14 mouse cellular contexts compared by ENCODE assay signal in genomic region chr1:120595471-120596240, GRCm38 (mm10). TPM values are rescaled to one million over a fixed set of nuclear protein-coding genes. Genes with fewer than 3 reads are reported as not detected.
A peak's percentile ranks its signal among the peaks of the same experiment; 100 is the strongest.
DNase-seq lines count a peak whose midpoint lies in the region; ATAC-seq lines count a peak whose summit lies in the region.
"Had no signal": no experiment of that assay in that cellular context is flagged by ENCODE, and none has a peak within 500 bp of the region (broad histone marks: within the 10 kb centered on the region; RNA-seq: fewer than 3 reads in every experiment).

No protein-coding gene starts in this region.

- peaks cover 93% of the 10 kb centered on the region for H3K27me3 ChIP-seq in limb, embryonic 11.5 days (ENCODE audit: control insufficient read depth, insufficient read depth, low read length)
- peaks cover 100% of the 10 kb centered on the region for H3K27me3 ChIP-seq in limb, embryonic 10.5 days (ENCODE audit: low read depth, poor library complexity, severe bottlenecking)
- H3K27me3 ChIP-seq in hindbrain, embryonic 12.5 days = peaks cover 97% of the 10 kb centered on the region
- H3K27me3 ChIP-seq in midbrain, embryonic 10.5 days (ENCODE audit: low read depth, poor library complexity, severe bottlenecking) = peaks cover 100% of the 10 kb centered on the region
- H3K27me3 ChIP-seq in neural tube, embryonic 13.5 days = peaks cover 99% of the 10 kb centered on the region

- H3K9ac ChIP-seq in limb, embryonic 11.5 days (ENCODE audit: low read length) = no peak overlapping the region
- H3K9ac ChIP-seq in hindbrain, embryonic 12.5 days = no peak overlapping the region
- no peak overlapping the region for H3K9ac ChIP-seq in neural tube, embryonic 13.5 days
- H3K9ac ChIP-seq: liver, embryonic 12.5 days had no signal

- H3K4me1 ChIP-seq in limb, embryonic 11.5 days (ENCODE audit: control insufficient read depth, insufficient read depth, low read length) = peaks cover 2% of the 10 kb centered on the region; the same call in 1 of the 2 replicates
- peaks cover 18% of the 10 kb centered on the region for H3K4me1 ChIP-seq in limb, embryonic 10.5 days
- H3K4me1 ChIP-seq in hindbrain, embryonic 12.5 days = 0 out of 2 replicates have a peak, but pooled peaks cover 6% of the 10 kb centered on the region
- H3K4me1 ChIP-seq in midbrain, embryonic 10.5 days = peaks cover 52% of the 10 kb centered on the region
- peaks cover 4% of the 10 kb centered on the region; the same call in 1 of the 2 replicates for H3K4me1 ChIP-seq in neural tube, embryonic 13.5 days (replicated peaks)
- H3K4me1 ChIP-seq: liver, embryonic 12.5 days had no signal

- no peak for ATAC-seq in limb, embryonic 11.5 days (ENCODE audit: insufficient number of reproducible peaks, low FRiP score, low TSS enrichment, low read depth)
- no peak for ATAC-seq in hindbrain, embryonic 12.5 days (ENCODE audit: low FRiP score)
- ATAC-seq in neural tube, embryonic 13.5 days (ENCODE audit: low read depth) = no peak
- ATAC-seq: liver, embryonic 12.5 days had no signal

- no peak overlapping the region for H3K4me2 ChIP-seq in limb, embryonic 11.5 days (ENCODE audit: low read depth, severe bottlenecking)
- peak overlapping the region; percentile 63 for H3K4me2 ChIP-seq in hindbrain, embryonic 12.5 days (replicated peaks)
- 0 out of 2 replicates have a peak overlapping the region, but pooled peaks have one; percentile 34 for H3K4me2 ChIP-seq in neural tube, embryonic 13.5 days

- no peak overlapping the region for H3K4me3 ChIP-seq in limb, embryonic 11.5 days (ENCODE audit: low read depth, low read length)
- no peak overlapping the region for H3K4me3 ChIP-seq in limb, embryonic 10.5 days
- peak overlapping the region; percentile 29; the same call in 1 of the 2 replicates for H3K4me3 ChIP-seq in hindbrain, embryonic 12.5 days
- peak overlapping the region; percentile 73 for H3K4me3 ChIP-seq in midbrain, embryonic 10.5 days
- H3K4me3 ChIP-seq in neural tube, embryonic 13.5 days = no peak overlapping the region
- H3K4me3 ChIP-seq: heart, adult 2 months; liver, embryonic 12.5 days had no signal

- no peaks in the 10 kb centered on the region for H3K36me3 ChIP-seq in limb, embryonic 11.5 days (ENCODE audit: control insufficient read depth, insufficient read depth, low read length)
- no peaks in the 10 kb centered on the region for H3K36me3 ChIP-seq in limb, embryonic 10.5 days
- H3K36me3 ChIP-seq in hindbrain, embryonic 12.5 days = no peaks in the 10 kb centered on the region
- H3K36me3 ChIP-seq in midbrain, embryonic 10.5 days = no peaks in the 10 kb centered on the region
- H3K36me3 ChIP-seq in neural tube, embryonic 13.5 days = no peaks in the 10 kb centered on the region
- H3K36me3 ChIP-seq: liver, embryonic 12.5 days had no signal

- H3K9me3 ChIP-seq in limb, embryonic 11.5 days (ENCODE audit: control insufficient read depth, low read length) = no peaks in the 10 kb centered on the region
- no peaks in the 10 kb centered on the region for H3K9me3 ChIP-seq in limb, embryonic 10.5 days (replicated peaks)
- no peaks in the 10 kb centered on the region for H3K9me3 ChIP-seq in hindbrain, embryonic 12.5 days (replicated peaks)
- no peaks in the 10 kb centered on the region for H3K9me3 ChIP-seq in midbrain, embryonic 10.5 days (replicated peaks)
- H3K9me3 ChIP-seq in neural tube, embryonic 13.5 days = no peaks in the 10 kb centered on the region
- H3K9me3 ChIP-seq: liver, embryonic 12.5 days had no signal

- no peak overlapping the region for H3K27ac ChIP-seq in limb, embryonic 11.5 days (replicated peaks; ENCODE audit: low read depth, low read length)
- H3K27ac ChIP-seq in limb, embryonic 10.5 days = no peak overlapping the region
- no peak overlapping the region for H3K27ac ChIP-seq in hindbrain, embryonic 12.5 days
- peak overlapping the region; percentile 90 for H3K27ac ChIP-seq in midbrain, embryonic 10.5 days (replicated peaks)
- H3K27ac ChIP-seq in neural tube, embryonic 13.5 days (replicated peaks) = no peak overlapping the region
- H3K27ac ChIP-seq: heart, adult 2 months; liver, embryonic 12.5 days had no signal

- peak; percentile 32 for DNase-seq in limb, embryonic 11.5 days (ENCODE audit: low spot score)
- no peak for DNase-seq in limb, embryonic 10.5 days (ENCODE audit: low spot score)
- DNase-seq in midbrain, embryonic 10.5 days (ENCODE audit: low spot score) = peak; percentile 40
- DNase-seq in kidney, postnatal 14 days = no peak
- no peak for DNase-seq in liver
- no peak for DNase-seq in thymus, postnatal 10 days (ENCODE audit: low spot score in 2 of 2)
- DNase-seq: heart, postnatal 10 days; kidney, adult 2 months; right cerebral cortex, adult 18-20 months had no signal

- WGBS in limb, embryonic 11.5 days = 2% methylated on average over 17 of the region's 17 CpGs
- 1% methylated on average over 17 of the region's 17 CpGs for WGBS in limb, embryonic 10.5 days
- 2% methylated on average over 17 of the region's 17 CpGs for WGBS in hindbrain, embryonic 12.5 days
- WGBS in midbrain, embryonic 10.5 days = under 1% methylated on average over 17 of the region's 17 CpGs
- 1% methylated on average over 17 of the region's 17 CpGs for WGBS in neural tube, embryonic 13.5 days

RNA-seq across cellular contexts. Expression of gene En1, which starts 6.6 kb away (rescaled TPM):
- polyA plus RNA-seq in limb, embryonic 11.5 days (2014; fragmentation: Nextera tagmentation; extraction: Ambion mirVana) = 1.6 and 2.3 TPM in 2 replicates
- polyA plus RNA-seq in limb, embryonic 10.5 days (2016; fragmentation: Nextera tagmentation; extraction: Ambion mirVana) = 0.91 and 1.0 TPM in 2 replicates
- 7.5 and 8.8 TPM in 2 replicates for polyA plus RNA-seq in hindbrain, embryonic 12.5 days (2016; fragmentation: Nextera tagmentation; extraction: Ambion mirVana)
- polyA plus RNA-seq in midbrain, embryonic 10.5 days (2016; fragmentation: Nextera tagmentation; extraction: Ambion mirVana) = 5.2 and 5.6 TPM in 2 replicates
- polyA plus RNA-seq in neural tube, embryonic 13.5 days (2015; fragmentation: Nextera tagmentation; extraction: Ambion mirVana) = 1.4 and 1.6 TPM in 2 replicates
- polyA plus RNA-seq: heart, adult 2 months; spleen, adult 2 months had no signal

Comparison
In these comparisons a context has a peak if more than half of its experiments do, and no peak if none do; other contexts are left out.
1. DNase-seq: peak in limb, embryonic 11.5 days (single experiment) and midbrain, embryonic 10.5 days (single experiment); none in limb, embryonic 10.5 days (single experiment), kidney, postnatal 14 days (single experiment), liver (single experiment) and thymus, postnatal 10 days (0 of 2).
2. H3K4me3 ChIP-seq: peak in hindbrain, embryonic 12.5 days (single experiment) and midbrain, embryonic 10.5 days (single experiment); none in limb, embryonic 11.5 days (single experiment), limb, embryonic 10.5 days (single experiment) and neural tube, embryonic 13.5 days (single experiment).